Mouse (Mus musculus) lung, postnatal 0 days (tissue): ENCODE results near the gene Dennd2c.

Experiments used
- CTCF ChIP-seq: IDR thresholded peaks from 2 replicates; pipeline ENCODE4 v1.5.1; 2016; ENCODE audit warnings: antibody characterized with exemption, mild to moderate bottlenecking
- EP300 ChIP-seq: IDR thresholded peaks from 2 replicates; pipeline ENCODE4 v1.6.1; 2016; ENCODE audit warnings: antibody characterized with exemption, mild to moderate bottlenecking, control low read depth

GRCm38 (mm10) chr3:103079301-103079700, 23.1 kb upstream of the Dennd2c start:
- TF ChIP-seq CTCF (no peak), EP300 (no peak)
